Mouse (Mus musculus) cortical plate, adult 2 months (tissue): ENCODE results near the gene Lama2.

Source experiments
- CTCF ChIP-seq: fragments of 200-500 bp; IDR thresholded peaks from 2 replicates; pipeline ENCODE4 v1.5.1; 2011; ENCODE audit warnings: mild to moderate bottlenecking, control low read depth, low read length; ENCODE audit not compliant: insufficient read depth; ENCODE audit errors: extremely low read depth
- POLR2A ChIP-seq: fragments of 200-500 bp; IDR thresholded peaks from 2 replicates; pipeline ENCODE4 v1.6.1; 2011; ENCODE audit warnings: mild to moderate bottlenecking, low read length, control low read depth; ENCODE audit not compliant: insufficient read depth; ENCODE audit errors: extremely low read depth

GRCm38 (mm10) chr10:26995987-26996386 is 623.6 kb downstream of the Lama2 start:
- TF ChIP-seq POLR2A (no peak), CTCF (no peak)
